11 mouse cellular contexts compared by ENCODE assay signal in the genomic region with DNA sequence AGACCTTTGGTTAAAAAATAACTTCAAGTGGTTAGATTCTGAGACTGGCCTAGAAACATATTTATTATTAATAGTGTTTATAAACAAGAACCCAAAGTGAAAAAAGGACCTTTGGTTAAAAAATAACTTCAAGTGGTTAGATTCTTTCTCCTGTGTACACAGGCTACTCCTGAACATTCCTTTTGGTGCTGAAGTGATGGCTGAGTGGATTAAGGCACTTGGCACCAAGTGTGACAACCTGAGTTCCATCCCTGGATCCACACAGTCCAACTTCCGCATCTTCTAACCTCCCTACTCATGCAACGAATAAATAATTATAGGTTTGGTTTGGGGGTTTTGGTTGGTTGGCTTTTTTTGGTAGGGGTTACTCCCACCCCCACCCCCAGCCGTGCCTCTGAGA.
"Had no signal": no experiment of that assay in that cellular context is flagged by ENCODE, and none has a peak within 500 bp of the region (broad histone marks: within the 10 kb centered on the region; RNA-seq: fewer than 3 reads in every experiment).

No protein-coding gene starts in this region.

- H3K4me3 ChIP-seq: kidney, embryonic 15.5 days; limb, embryonic 15.5 days; liver, embryonic 12.5 days; neural tube, embryonic 12.5 days had no signal

- H3K27me3 ChIP-seq: kidney, embryonic 15.5 days; limb, embryonic 15.5 days; liver, embryonic 12.5 days; neural tube, embryonic 12.5 days had no signal

- DNase-seq: kidney, postnatal 14 days; midbrain, embryonic 14.5 days; thymus, postnatal 4 days had no signal

- H3K4me1 ChIP-seq: kidney, embryonic 15.5 days; limb, embryonic 15.5 days; liver, embryonic 12.5 days; neural tube, embryonic 12.5 days had no signal

- H3K9ac ChIP-seq: kidney, embryonic 15.5 days; limb, embryonic 15.5 days; liver, embryonic 12.5 days; neural tube, embryonic 12.5 days had no signal

- H3K4me2 ChIP-seq: kidney, embryonic 15.5 days; limb, embryonic 15.5 days; liver, embryonic 12.5 days; neural tube, embryonic 12.5 days had no signal

- H3K9me3 ChIP-seq: kidney, embryonic 15.5 days; limb, embryonic 15.5 days; liver, embryonic 12.5 days; neural tube, embryonic 12.5 days had no signal

- H3K27ac ChIP-seq: kidney, embryonic 15.5 days; limb, embryonic 15.5 days; liver, embryonic 12.5 days; neural tube, embryonic 12.5 days; stomach, postnatal 0 days had no signal

- ATAC-seq: hindbrain, embryonic 16.5 days; inflammation-experienced regulatory T-cells, adult 6 months; intestine, postnatal 0 days; liver, embryonic 12.5 days had no signal
